Mouse (Mus musculus) heart, adult 2 months (tissue): ENCODE measurements at regions not wholly inside any gene's neighbourhood (a gene's known extent, or its start where the extent isn't known, plus 50 kb on each side); places are given as distances from the start of the nearest gene placed in this dataset.

Source experiments
- DNase-seq, 2 experiments: peaks; one replicate each; pipeline ENCODE4 v3.0.0; 2021
- H3K27ac ChIP-seq: fragments of 200-600 bp; 2 replicates; pipeline ENCODE4 v1.8.1; 2022
- H3K27me3 ChIP-seq: fragments of 200-500 bp; 2 replicates; pipeline ENCODE4 v1.6.1; 2012; ENCODE audit warnings: mild to moderate bottlenecking, low read length, inconsistent platforms, mixed read lengths; ENCODE audit not compliant: control insufficient read depth, insufficient read depth
- H3K36me3 ChIP-seq: fragments of 200-500 bp; 2 replicates; pipeline ENCODE4 v1.6.1; 2012; ENCODE audit warnings: low read length, inconsistent platforms; ENCODE audit not compliant: control insufficient read depth, insufficient read depth
- H3K4me1 ChIP-seq: fragments of 200-500 bp; 2 replicates; pipeline ENCODE4 v1.6.1; 2011; ENCODE audit warnings: low read length; ENCODE audit not compliant: control insufficient read depth, insufficient read depth
- H3K4me3 ChIP-seq: fragments of 200-600 bp; 2 replicates; pipeline ENCODE4 v1.8.1; 2022
- H3K79me2 ChIP-seq: fragments of 200-500 bp; replicated peaks from 2 replicates; pipeline ENCODE4 v1.6.1; 2012; ENCODE audit warnings: mild to moderate bottlenecking, inconsistent platforms, low read length, moderate library complexity, mixed read lengths; ENCODE audit not compliant: control insufficient read depth, insufficient read depth
- H3K9ac ChIP-seq: fragments of 200-500 bp; 2 replicates; pipeline ENCODE4 v1.6.1; 2012; ENCODE audit warnings: low read depth, mild to moderate bottlenecking, control low read depth, inconsistent platforms, low read length, mixed read lengths
- CTCF ChIP-seq: fragments of 200-600 bp; IDR thresholded peaks from 2 replicates; pipeline ENCODE4 v1.8.1; 2022; ENCODE audit warnings: antibody characterized with exemption, mild to moderate bottlenecking, moderate library complexity
- EP300 ChIP-seq: fragments of 200-500 bp; IDR thresholded peaks from 2 replicates; pipeline ENCODE4 v1.6.1; 2011; ENCODE audit warnings: low read depth, low read length, control low read depth; ENCODE audit not compliant: insufficient read depth
- POLR2A ChIP-seq: fragments of 200-500 bp; IDR thresholded peaks from 2 replicates; pipeline ENCODE4 v1.6.1; 2011; ENCODE audit warnings: mild to moderate bottlenecking, low read depth, low read length, control low read depth; ENCODE audit not compliant: insufficient read depth
- WGBS: fragments of 180-500 bp; shearing (Covaris S2); methylation state at CpG from one replicate; pipeline ENCODE4 v1.1.7; 2018; 5-methylcytosine and 5-hydroxymethylcytosine counted together
- intact Hi-C: fragments of 180-260 bp; cut with DNase I; formaldehyde crosslinking; loops from one replicate; pipeline ENCODE4 v1.15.1; 2025

- H3K4me3 ChIP-seq = no peak overlapping the region
- H3K9ac ChIP-seq = no peak overlapping the region
- H3K27ac ChIP-seq = no peak overlapping the region
- no peaks in the 10 kb centered on the region for H3K27me3 ChIP-seq
- TF ChIP-seq POLR2A (no peak), EP300 (no peak), CTCF (no peak)
- peaks cover 2% of the 10 kb centered on the region; the same call in 1 of the 2 replicates for H3K36me3 ChIP-seq
- peaks cover 6% of the 10 kb centered on the region for H3K4me1 ChIP-seq
- 39% methylated on average over 2 of the region's 2 CpGs for WGBS
- intact Hi-C loops = no loop called here
- no peaks in the 10 kb centered on the region for H3K79me2 ChIP-seq
- no peak for DNase-seq
Observed at GRCm38 (mm10) chr2:148330368-148330767, 64.8 kb upstream of the Sstr4 start.

- Histone ChIP-seq H3K27me3 (no peaks in the 10 kb centered on the region), H3K27ac (no peak overlapping the region), H3K9ac (no peak overlapping the region), H3K4me1 (peaks cover 13% of the 10 kb centered on the region), H3K36me3 (peaks cover 16% of the 10 kb centered on the region), H3K79me2 (no peaks in the 10 kb centered on the region), H3K4me3 (no peak overlapping the region)
- intact Hi-C loops = no loop called here
- no peak for DNase-seq
- no peak for TF ChIP-seq EP300
- no peak for TF ChIP-seq CTCF
- no peak for TF ChIP-seq POLR2A
- WGBS = 94% methylated on average over 1 of the region's 1 CpGs
Observed at GRCm38 (mm10) chr2:148334555-148334954, 60.6 kb upstream of the Sstr4 start.

GRCm38 (mm10) chr2:148336626-148337025, 58.5 kb upstream of the Sstr4 start:
- H3K9ac ChIP-seq = no peak overlapping the region
- peaks cover 13% of the 10 kb centered on the region for H3K4me1 ChIP-seq
- peak overlapping the region; percentile 87 for H3K27ac ChIP-seq
- H3K79me2 ChIP-seq = no peaks in the 10 kb centered on the region
- H3K36me3 ChIP-seq = peaks cover 14% of the 10 kb centered on the region
- intact Hi-C loops = loop anchor here (5.0 kb wide), 3 partner anchors 59 to 214 kb away; no protein-coding TSS in a partner anchor
- DNase-seq = no peak
- TF ChIP-seq CTCF (no peak), EP300 (no peak), POLR2A (no peak)
- no peak overlapping the region for H3K4me3 ChIP-seq
- no peaks in the 10 kb centered on the region for H3K27me3 ChIP-seq
- 67% methylated on average over 2 of the region's 2 CpGs for WGBS

GRCm38 (mm10) chr2:148338308-148338768, 56.8 kb upstream of the Sstr4 start:
- Histone ChIP-seq H3K79me2 (no peaks in the 10 kb centered on the region), H3K4me1 (peaks cover 13% of the 10 kb centered on the region), H3K27me3 (no peaks in the 10 kb centered on the region), H3K9ac (no peak overlapping the region), H3K36me3 (peaks cover 14% of the 10 kb centered on the region), H3K27ac (peak overlapping the region; percentile 87), H3K4me3 (no peak overlapping the region)
- TF ChIP-seq EP300 = peak; percentile 71; the same call in 1 of the 2 replicates
- peak; percentile 48; the same call in 1 of the 2 replicates for TF ChIP-seq POLR2A
- TF ChIP-seq CTCF = no peak
- intact Hi-C loops = loop anchor here (2.0 to 5.0 kb wide), 4 partner anchors 61 to 216 kb away; no protein-coding TSS in a partner anchor
- WGBS = 14% methylated on average over 6 of the region's 6 CpGs
- DNase-seq = peak; percentile 53 to 77

- Histone ChIP-seq H3K27ac (peak overlapping the region; percentile 87), H3K79me2 (no peaks in the 10 kb centered on the region), H3K4me1 (peaks cover 14% of the 10 kb centered on the region), H3K36me3 (peaks cover 14% of the 10 kb centered on the region), H3K4me3 (no peak overlapping the region), H3K9ac (no peak overlapping the region; the same call in 1 of the 2 replicates), H3K27me3 (no peaks in the 10 kb centered on the region)
- no peak for DNase-seq
- TF ChIP-seq CTCF (no peak), POLR2A (no peak), EP300 (no peak)
- intact Hi-C loops = loop anchor here (2.0 to 5.0 kb wide), 4 partner anchors 62 to 217 kb away; no protein-coding TSS in a partner anchor
Observed at GRCm38 (mm10) chr2:148338894-148339293, 56.2 kb upstream of the Sstr4 start.

GRCm38 (mm10) chr2:148344193-148344592, 51.0 kb upstream of the Sstr4 start:
- H3K27ac ChIP-seq = peak overlapping the region; percentile 87
- intact Hi-C loops = no loop called here

More at GRCm38 (mm10) chr2:148344193-148344592, 51.0 kb upstream of the Sstr4 start:
- Histone ChIP-seq H3K4me3 (no peak overlapping the region), H3K27me3 (no peaks in the 10 kb centered on the region), H3K79me2 (no peaks in the 10 kb centered on the region; the same call in 1 of the 2 replicates), H3K36me3 (peaks cover 18% of the 10 kb centered on the region), H3K4me1 (peaks cover 14% of the 10 kb centered on the region), H3K9ac (no peak overlapping the region)
- DNase-seq = no peak
- TF ChIP-seq CTCF = no peak
- no peak for TF ChIP-seq POLR2A
- TF ChIP-seq EP300 = no peak
- 44% methylated on average over 2 of the region's 2 CpGs for WGBS
